Mouse (Mus musculus): ENCODE results near the gene 9330161L09Rik. TPM values are rescaled to one million over a fixed set of nuclear protein-coding genes. Genes with fewer than 3 reads are reported as not detected.

Gene 9330161L09Rik
- polyA plus RNA-seq, 1 experiment from 2014 or later = 0.56 TPM

DNA sequence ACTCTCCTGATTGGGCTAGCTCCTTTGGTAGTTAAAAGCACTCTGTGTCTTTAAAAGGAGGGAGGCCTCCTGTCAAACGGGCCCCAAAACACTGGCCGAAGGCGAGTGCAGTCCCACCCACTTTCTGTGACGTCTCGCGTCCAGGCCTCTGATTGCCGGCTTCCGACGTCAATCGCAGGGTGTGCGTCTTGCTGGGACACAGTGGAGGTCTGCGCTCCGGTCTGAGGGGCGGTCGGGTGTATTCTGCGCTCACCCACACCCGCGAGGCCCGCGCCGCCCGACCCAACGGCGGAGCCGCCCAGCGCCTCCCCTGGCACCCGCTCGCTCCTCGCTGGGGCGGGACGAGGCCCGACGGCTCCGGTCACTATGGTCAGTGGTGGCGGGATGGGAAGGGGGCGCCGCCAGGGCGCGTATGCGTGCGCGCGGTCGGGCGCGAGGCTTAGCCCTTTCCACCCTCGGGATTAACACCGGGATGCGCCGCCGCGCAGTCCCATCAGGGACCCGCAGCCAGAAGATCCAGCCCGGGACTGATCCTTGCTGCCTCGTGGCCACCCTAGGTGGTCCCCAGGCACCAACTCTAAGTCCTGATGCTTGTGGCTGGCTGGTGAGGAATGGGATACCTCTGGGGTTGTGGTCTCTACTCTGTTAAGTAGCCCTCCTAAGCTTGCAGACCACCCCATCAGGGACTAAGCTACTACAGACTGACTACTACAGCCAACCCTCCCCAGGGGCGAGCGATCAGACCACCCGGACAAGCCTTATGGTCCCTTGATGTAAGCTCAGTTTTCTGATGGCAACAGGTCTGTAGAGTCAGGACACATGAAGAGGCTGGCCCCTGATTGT is 18.9 kb downstream of the 9330161L09Rik start, which contains the start of gene Otub2:
Otub2 (plus strand) TSS at position 178 of the 843 bp plus-strand sequence.
- no peaks in the 10 kb centered on the region for H3K36me3 ChIP-seq
- no peaks in the 10 kb centered on the region for H3K9me3 ChIP-seq
- peak within 1 kb of the TSS; percentile 78 for H3K4me2 ChIP-seq
- H3K4me1 ChIP-seq (replicated peaks) = peaks cover 13% of the 10 kb centered on the region
- no peaks in the 10 kb centered on the region for H3K27me3 ChIP-seq
- 1% methylated on average over 58 of the region's 58 CpGs for WGBS
- peak; percentile 98 for ATAC-seq (ENCODE audit: insufficient number of reproducible peaks, insufficient read depth, low FRiP score, low TSS enrichment, low read depth)
- H3K4me3 ChIP-seq (replicated peaks) = peak within 1 kb of the TSS; percentile 78
- peak within 1 kb of the TSS; percentile 88 for H3K9ac ChIP-seq (replicated peaks)
- H3K27ac ChIP-seq = peak within 1 kb of the TSS; percentile 45; the same call in 1 of the 2 replicates

DNA sequence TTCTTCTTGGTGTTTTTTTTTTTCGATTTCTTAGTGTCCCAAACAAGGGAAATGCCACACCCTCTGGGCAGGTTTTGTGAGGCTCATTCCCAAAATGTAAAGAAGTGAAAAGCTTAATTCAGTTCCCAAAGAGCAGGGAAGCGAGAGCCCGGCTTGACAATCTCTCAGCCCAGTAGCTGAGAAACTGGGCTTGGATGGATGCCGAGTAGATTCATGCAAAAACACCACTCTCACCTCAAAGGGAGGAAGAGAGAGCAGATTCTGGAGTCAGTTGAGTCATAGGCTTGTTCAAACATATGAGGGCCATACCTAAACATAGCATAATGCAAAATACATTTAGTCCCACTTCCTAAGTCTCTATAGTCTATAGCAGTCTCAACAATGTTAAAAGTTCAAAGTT is 27.4 kb downstream of the 9330161L09Rik start:
- H3K4me3 ChIP-seq (replicated peaks) = no peak overlapping the region
- no peak overlapping the region for H3K4me2 ChIP-seq
- WGBS = 80% methylated on average over 4 of the region's 4 CpGs
- no peak overlapping the region for H3K27ac ChIP-seq
- H3K9ac ChIP-seq (replicated peaks) = no peak overlapping the region
- no peaks in the 10 kb centered on the region for H3K27me3 ChIP-seq
- H3K9me3 ChIP-seq = no peaks in the 10 kb centered on the region
- H3K4me1 ChIP-seq (replicated peaks) = no peaks in the 10 kb centered on the region
- no peak for ATAC-seq (ENCODE audit: insufficient number of reproducible peaks, insufficient read depth, low FRiP score, low TSS enrichment, low read depth)
- H3K36me3 ChIP-seq = no peaks in the 10 kb centered on the region

DNA sequence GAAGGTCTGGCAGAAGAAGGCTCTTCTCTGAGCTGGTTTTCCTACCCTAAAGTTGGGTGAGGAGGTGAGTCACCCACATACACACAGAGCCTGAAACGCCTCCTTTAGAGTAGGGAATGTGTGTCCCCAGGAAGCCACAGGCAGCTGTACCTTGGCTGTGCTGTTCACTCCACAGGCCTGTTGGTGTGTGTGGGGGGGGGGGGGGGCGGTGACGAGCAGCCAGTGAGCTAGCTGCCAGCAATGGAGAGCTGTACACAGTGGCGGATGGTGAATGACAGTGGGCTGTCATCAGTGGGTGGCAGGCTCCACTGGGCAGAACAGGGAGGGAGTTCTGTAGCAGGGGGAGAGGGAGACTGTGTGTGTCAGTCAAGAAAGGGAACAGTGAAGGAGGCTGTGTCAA is 30.8 kb downstream of the 9330161L09Rik start:
- 78% methylated on average over 4 of the region's 4 CpGs for WGBS
- Histone ChIP-seq H3K36me3 (no peaks in the 10 kb centered on the region), H3K4me2 (no peak overlapping the region), H3K9ac (replicated peaks) (no peak overlapping the region), H3K4me3 (replicated peaks) (no peak overlapping the region), H3K27me3 (no peaks in the 10 kb centered on the region), H3K27ac (no peak overlapping the region), H3K4me1 (replicated peaks) (no peaks in the 10 kb centered on the region), H3K9me3 (no peaks in the 10 kb centered on the region)
- no peak for ATAC-seq (ENCODE audit: insufficient number of reproducible peaks, insufficient read depth, low FRiP score, low TSS enrichment, low read depth)

DNA sequence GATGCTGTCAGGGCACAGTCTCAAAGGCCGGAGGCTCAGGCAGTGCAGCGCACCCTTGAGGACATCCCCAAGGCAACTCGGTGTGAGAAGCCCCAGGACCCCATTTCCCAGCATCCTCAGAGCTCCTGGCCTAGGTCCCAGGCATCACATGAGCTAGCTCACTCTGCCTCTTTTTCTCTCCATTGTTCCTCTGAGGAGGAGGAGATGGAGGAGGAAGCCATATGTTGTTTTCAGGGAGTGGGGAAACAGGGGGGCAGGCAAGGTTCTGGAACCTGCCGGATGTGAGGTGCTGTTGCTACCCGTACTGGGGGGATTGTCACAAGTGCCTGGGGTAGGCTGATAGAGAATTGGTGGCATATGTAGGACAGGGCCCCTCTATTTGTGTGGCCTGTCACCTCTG is 31.5 kb downstream of the 9330161L09Rik start:
- H3K4me1 ChIP-seq (replicated peaks) = no peaks in the 10 kb centered on the region
- H3K9me3 ChIP-seq = no peaks in the 10 kb centered on the region
- H3K4me3 ChIP-seq (replicated peaks) = no peak overlapping the region
- no peak for ATAC-seq (ENCODE audit: insufficient number of reproducible peaks, insufficient read depth, low FRiP score, low TSS enrichment, low read depth)
- H3K4me2 ChIP-seq = no peak overlapping the region
- H3K36me3 ChIP-seq = no peaks in the 10 kb centered on the region
- H3K9ac ChIP-seq (replicated peaks) = no peak overlapping the region
- no peaks in the 10 kb centered on the region for H3K27me3 ChIP-seq
- WGBS = 63% methylated on average over 5 of the region's 5 CpGs
- H3K27ac ChIP-seq = no peak overlapping the region

DNA sequence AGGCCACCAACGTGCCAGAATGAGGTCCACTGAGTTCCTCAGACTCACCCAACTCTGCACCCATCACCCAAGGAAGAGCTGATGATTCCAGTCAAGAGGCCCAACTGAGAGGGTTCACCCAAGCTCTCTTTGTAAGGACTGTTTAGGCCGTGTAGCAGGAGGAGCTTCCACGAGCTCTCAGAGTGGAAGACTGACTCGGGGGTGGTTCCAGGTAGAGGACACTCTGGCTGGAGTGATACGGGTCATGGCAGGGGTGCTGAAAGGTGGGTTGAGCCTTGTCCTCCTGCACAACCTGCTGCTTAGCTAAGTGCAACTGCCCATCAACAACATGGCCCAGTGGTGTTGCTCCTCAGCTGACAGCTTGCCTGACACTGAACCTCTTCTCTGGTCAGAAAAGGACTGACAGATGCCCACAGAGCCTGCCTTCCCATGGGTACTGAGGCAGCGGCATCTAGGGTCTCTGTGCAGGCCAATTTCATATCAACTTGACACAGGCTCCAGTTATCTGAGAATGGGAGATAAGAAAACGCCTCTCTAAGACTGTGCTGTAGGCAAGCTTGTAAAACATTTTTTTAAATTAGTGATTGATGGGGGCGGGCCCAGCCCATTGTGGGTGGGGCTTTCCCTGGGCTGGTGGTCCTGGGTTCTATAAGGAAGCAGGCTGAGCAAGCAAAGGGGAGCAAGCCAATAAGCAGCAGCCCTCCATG is 33.9 kb downstream of the 9330161L09Rik start:
- 77% methylated on average over 8 of the region's 8 CpGs for WGBS
- no peak for ATAC-seq (ENCODE audit: insufficient number of reproducible peaks, insufficient read depth, low FRiP score, low TSS enrichment, low read depth)

DNA sequence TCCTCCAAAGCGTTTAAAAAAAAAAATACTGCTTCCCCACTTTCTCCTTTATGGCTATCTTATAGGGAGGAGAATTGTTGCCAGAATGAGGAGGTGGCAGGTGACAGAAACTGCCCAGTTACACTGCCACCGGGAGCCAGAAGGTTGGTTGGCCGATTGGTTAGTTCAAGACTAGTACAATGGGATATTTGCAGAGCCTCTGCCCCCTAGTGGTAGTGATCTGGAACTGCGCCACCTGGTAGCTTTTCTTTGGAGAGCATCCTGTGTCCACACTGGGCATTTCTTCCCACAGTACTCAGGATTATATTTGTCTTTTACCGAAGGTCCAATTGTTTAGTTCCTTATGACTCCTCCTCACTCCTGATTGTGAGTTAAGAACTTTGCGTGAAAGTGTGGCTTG is 35.9 kb downstream of the 9330161L09Rik start:
- H3K27ac ChIP-seq = no peak overlapping the region
- no peak overlapping the region for H3K9ac ChIP-seq (replicated peaks)
- 27% methylated on average over 6 of the region's 6 CpGs for WGBS

More for the DNA sequence above, 33.9 kb downstream of the 9330161L09Rik start:
- Histone ChIP-seq H3K27me3 (peaks cover 6% of the 10 kb centered on the region), H3K36me3 (no peaks in the 10 kb centered on the region), H3K9ac (replicated peaks) (no peak overlapping the region), H3K4me2 (no peak overlapping the region), H3K27ac (no peak overlapping the region), H3K4me3 (replicated peaks) (no peak overlapping the region), H3K9me3 (no peaks in the 10 kb centered on the region), H3K4me1 (replicated peaks) (no peaks in the 10 kb centered on the region)

DNA sequence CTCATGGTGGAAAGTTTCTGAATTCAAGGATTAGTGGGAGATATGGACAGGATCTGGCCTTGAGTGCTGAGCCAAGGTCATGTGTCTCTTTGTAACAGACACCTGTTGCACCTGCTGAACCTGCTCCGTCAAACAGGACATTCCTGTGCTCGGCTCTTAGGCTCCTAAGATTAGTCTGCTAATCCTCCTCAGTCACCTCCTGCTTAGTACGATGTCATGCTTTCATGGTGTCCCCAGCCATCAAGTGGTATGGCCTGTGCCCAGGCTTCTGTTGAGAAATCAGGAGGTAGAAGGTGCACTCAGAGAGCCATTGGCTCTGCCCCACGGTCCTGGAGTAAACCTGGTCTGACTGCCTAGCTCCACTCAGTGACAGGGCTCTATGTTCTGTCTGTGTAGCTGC is 36.8 kb downstream of the 9330161L09Rik start:
- no peak overlapping the region for H3K4me3 ChIP-seq (replicated peaks)

More for the DNA sequence above, 35.9 kb downstream of the 9330161L09Rik start:
- ATAC-seq (ENCODE audit: insufficient number of reproducible peaks, insufficient read depth, low FRiP score, low TSS enrichment, low read depth) = no peak
- Histone ChIP-seq H3K4me2 (no peak overlapping the region), H3K4me3 (replicated peaks) (no peak overlapping the region), H3K36me3 (no peaks in the 10 kb centered on the region), H3K4me1 (replicated peaks) (no peaks in the 10 kb centered on the region), H3K27me3 (peaks cover 14% of the 10 kb centered on the region), H3K9me3 (no peaks in the 10 kb centered on the region)

DNA sequence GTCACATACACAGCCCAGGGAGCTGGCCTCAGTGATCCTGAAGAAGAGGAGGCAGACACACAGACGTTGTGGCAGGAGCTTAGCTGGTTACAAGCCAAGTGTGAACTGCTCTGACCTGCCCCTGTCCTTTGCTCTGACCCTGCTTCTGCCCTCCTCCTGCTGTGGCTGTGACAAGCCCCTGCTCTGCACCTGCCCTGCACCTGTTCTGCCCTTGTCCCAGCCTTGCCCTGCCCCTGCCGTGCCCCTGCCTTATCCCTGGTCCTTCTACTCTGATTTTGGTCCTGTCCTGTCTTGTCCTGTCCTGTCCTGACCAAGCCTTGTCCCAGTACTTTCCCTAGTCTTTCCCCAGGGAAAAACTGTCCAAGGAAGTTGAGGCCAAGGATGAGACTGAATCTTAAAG is 38.8 kb downstream of the 9330161L09Rik start:
- WGBS = 63% methylated on average over 2 of the region's 2 CpGs

More for the DNA sequence above, 36.8 kb downstream of the 9330161L09Rik start:
- H3K36me3 ChIP-seq = no peaks in the 10 kb centered on the region
- H3K9me3 ChIP-seq = no peaks in the 10 kb centered on the region
- H3K27me3 ChIP-seq = peaks cover 14% of the 10 kb centered on the region
- no peak overlapping the region for H3K27ac ChIP-seq
- H3K4me2 ChIP-seq = no peak overlapping the region
- ATAC-seq (ENCODE audit: insufficient number of reproducible peaks, insufficient read depth, low FRiP score, low TSS enrichment, low read depth) = no peak
- WGBS = 76% methylated on average over 4 of the region's 4 CpGs
- no peak overlapping the region for H3K9ac ChIP-seq (replicated peaks)
- no peaks in the 10 kb centered on the region for H3K4me1 ChIP-seq (replicated peaks)

DNA sequence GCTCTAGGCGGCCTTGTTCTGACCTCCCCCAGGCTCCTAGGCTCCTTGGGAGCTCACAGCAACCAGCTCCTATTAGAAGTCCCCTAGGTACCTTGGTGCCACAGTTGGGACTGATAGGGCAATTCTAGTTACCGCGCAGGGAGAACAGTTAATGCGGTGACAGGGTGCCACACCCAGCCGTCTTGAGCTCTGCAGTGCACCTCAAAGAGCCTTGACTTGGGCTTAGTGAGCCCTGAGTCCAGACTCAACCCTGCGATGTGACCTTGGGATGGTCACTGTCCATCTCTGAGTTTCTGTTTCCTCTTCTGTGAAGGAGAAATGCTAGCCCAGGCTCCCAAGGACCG is 39.3 kb downstream of the 9330161L09Rik start:
- H3K4me2 ChIP-seq = peak overlapping the region; percentile 30; the same call in 1 of the 2 replicates
- H3K4me3 ChIP-seq (replicated peaks) = no peak overlapping the region
- 78% methylated on average over 7 of the region's 7 CpGs for WGBS
- no peak overlapping the region for H3K27ac ChIP-seq
- no peaks in the 10 kb centered on the region for H3K4me1 ChIP-seq (replicated peaks)
- no peaks in the 10 kb centered on the region for H3K9me3 ChIP-seq
- H3K9ac ChIP-seq (replicated peaks) = no peak overlapping the region
- H3K36me3 ChIP-seq = no peaks in the 10 kb centered on the region
- ATAC-seq (ENCODE audit: insufficient number of reproducible peaks, insufficient read depth, low FRiP score, low TSS enrichment, low read depth) = peak; percentile 12; the same call in 1 of the 2 replicates
- H3K27me3 ChIP-seq = peaks cover 14% of the 10 kb centered on the region

More for the DNA sequence above, 38.8 kb downstream of the 9330161L09Rik start:
- Histone ChIP-seq H3K4me1 (replicated peaks) (no peaks in the 10 kb centered on the region), H3K27me3 (peaks cover 14% of the 10 kb centered on the region), H3K36me3 (no peaks in the 10 kb centered on the region), H3K27ac (no peak overlapping the region), H3K4me2 (no peak overlapping the region), H3K4me3 (replicated peaks) (no peak overlapping the region), H3K9ac (replicated peaks) (no peak overlapping the region), H3K9me3 (no peaks in the 10 kb centered on the region)
- no peak for ATAC-seq (ENCODE audit: insufficient number of reproducible peaks, insufficient read depth, low FRiP score, low TSS enrichment, low read depth)

DNA sequence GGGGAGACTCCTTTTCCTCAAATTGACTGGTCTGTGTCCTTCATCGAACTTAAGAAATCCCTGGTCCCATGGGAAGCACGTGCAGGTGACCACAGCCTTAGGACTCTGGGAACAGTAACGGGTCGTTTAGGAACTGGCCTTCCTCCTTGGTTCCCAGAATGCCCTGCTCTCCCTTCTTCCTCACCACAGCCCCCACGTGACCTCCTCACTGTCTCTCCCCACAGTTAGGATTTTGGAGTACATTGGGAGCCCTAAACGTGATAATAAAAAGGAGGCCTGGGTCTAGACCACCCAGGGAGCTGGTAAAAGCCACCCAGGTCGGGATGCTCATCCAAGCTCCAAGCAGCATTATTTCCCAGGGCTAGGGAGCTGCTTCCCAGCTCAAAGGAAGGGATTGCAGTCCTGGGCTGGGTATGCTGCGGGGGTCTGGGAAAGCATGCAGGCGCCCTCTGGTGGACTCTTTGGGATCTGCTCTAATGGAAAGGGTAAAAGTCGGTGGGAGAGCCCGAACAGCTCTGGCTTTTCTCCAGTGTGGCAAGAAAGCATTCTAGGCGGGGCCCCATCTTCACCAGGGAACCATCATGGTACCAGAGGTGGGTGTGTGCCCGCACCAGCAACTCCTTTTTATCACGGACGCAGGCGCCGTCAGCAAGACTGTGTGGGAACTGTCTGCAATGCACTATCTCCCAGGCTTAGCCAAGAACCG is 39.8 kb downstream of the 9330161L09Rik start:
- H3K4me2 ChIP-seq = peak overlapping the region; percentile 30; the same call in 1 of the 2 replicates
- H3K4me1 ChIP-seq (replicated peaks) = no peaks in the 10 kb centered on the region
- WGBS = 17% methylated on average over 18 of the region's 18 CpGs
- no peak overlapping the region for H3K27ac ChIP-seq
- H3K4me3 ChIP-seq (replicated peaks) = no peak overlapping the region
- peaks cover 14% of the 10 kb centered on the region for H3K27me3 ChIP-seq
- no peaks in the 10 kb centered on the region for H3K9me3 ChIP-seq
- ATAC-seq (ENCODE audit: insufficient number of reproducible peaks, insufficient read depth, low FRiP score, low TSS enrichment, low read depth) = peak; percentile 27; the same call in 1 of the 2 replicates
- no peaks in the 10 kb centered on the region for H3K36me3 ChIP-seq
- H3K9ac ChIP-seq (replicated peaks) = no peak overlapping the region

DNA sequence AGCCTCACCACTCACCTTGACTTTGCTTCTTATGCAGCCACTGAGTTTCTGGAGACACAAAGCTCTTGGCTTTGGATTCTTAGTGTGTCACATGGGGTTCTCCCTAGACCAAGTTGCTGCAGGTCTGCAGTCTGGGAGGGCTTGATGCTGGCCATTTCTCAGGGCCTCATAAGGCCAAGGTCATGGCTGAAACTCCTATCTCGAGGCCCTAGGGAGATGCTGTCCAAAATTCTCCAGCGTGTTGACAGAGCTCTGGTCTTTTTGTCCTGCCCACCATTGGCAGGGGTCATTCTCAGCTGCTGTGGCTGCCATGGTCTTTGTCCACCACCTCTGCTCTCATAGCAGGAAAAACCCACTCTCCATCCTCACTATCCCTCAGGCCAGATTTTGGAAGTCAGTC is 40.4 kb downstream of the 9330161L09Rik start:
- Histone ChIP-seq H3K4me1 (replicated peaks) (no peaks in the 10 kb centered on the region), H3K27me3 (peaks cover 14% of the 10 kb centered on the region), H3K4me3 (replicated peaks) (no peak overlapping the region), H3K9me3 (no peaks in the 10 kb centered on the region), H3K9ac (replicated peaks) (no peak overlapping the region), H3K36me3 (no peaks in the 10 kb centered on the region), H3K4me2 (no peak overlapping the region), H3K27ac (no peak overlapping the region)
- ATAC-seq (ENCODE audit: insufficient number of reproducible peaks, insufficient read depth, low FRiP score, low TSS enrichment, low read depth) = no peak
- WGBS = 75% methylated on average over 2 of the region's 2 CpGs

Measured in limb, embryonic 12.5 days (tissue).